Mouse (Mus musculus) heart, embryonic 16.5 days (tissue): ENCODE data around the gene Rrp12. TPM values are rescaled to one million over a fixed set of nuclear protein-coding genes. Genes with fewer than 3 reads are reported as not detected.

ENCODE experiments used
- ATAC-seq: fragments of 200-750 bp; cut with Nextera tagmentation; replicated peaks from 2 replicates; pipeline ENCODE4 v1.8.0; 2017; ENCODE audit warnings: moderate number of reproducible peaks; ENCODE audit not compliant: insufficient read depth, low FRiP score; ENCODE audit errors: extremely low read depth
- H3K27ac ChIP-seq: fragments of 300-500 bp; sonication (generic); 2 replicates; pipeline ENCODE4 v1.5.1; 2014; ENCODE audit warnings: mild to moderate bottlenecking, low read length, control low read depth, moderate library complexity
- H3K27me3 ChIP-seq: fragments of 300-500 bp; sonication (generic); 2 replicates; pipeline ENCODE4 v1.6.1; 2014; ENCODE audit warnings: low read length, mixed read lengths; ENCODE audit not compliant: control insufficient read depth, insufficient read depth
- H3K36me3 ChIP-seq: fragments of 300-500 bp; sonication (generic); 2 replicates; pipeline ENCODE4 v1.6.1; 2014; ENCODE audit not compliant: control insufficient read depth, insufficient read depth
- H3K4me1 ChIP-seq: fragments of 300-500 bp; sonication (generic); 2 replicates; pipeline ENCODE4 v1.6.1; 2014; ENCODE audit warnings: low read length, mixed read lengths; ENCODE audit not compliant: control insufficient read depth, insufficient read depth
- H3K4me2 ChIP-seq: fragments of 300-500 bp; sonication (generic); 2 replicates; pipeline ENCODE4 v1.6.1; 2014; ENCODE audit warnings: low read depth, mild to moderate bottlenecking, control low read depth, low read length
- H3K4me3 ChIP-seq: fragments of 300-500 bp; sonication (generic); 2 replicates; pipeline ENCODE4 v1.5.1; 2014; ENCODE audit warnings: mild to moderate bottlenecking, control low read depth, low read length
- H3K9ac ChIP-seq: fragments of 300-500 bp; sonication (generic); 2 replicates; pipeline ENCODE4 v1.6.1; 2014; ENCODE audit warnings: low read length, control low read depth
- H3K9me3 ChIP-seq: fragments of 300-500 bp; sonication (generic); replicated peaks from 2 replicates; pipeline ENCODE4 v1.6.1; 2016; ENCODE audit warnings: low read length; ENCODE audit not compliant: control insufficient read depth
- WGBS: fragments of 180-500 bp; shearing (Covaris S2); extraction: QIAGEN DNeasy Blood & Tissue Kit; methylation state at CpG from one replicate; pipeline ENCODE4 v1.1.7; 2014; 5-methylcytosine and 5-hydroxymethylcytosine counted together
- polyA plus RNA-seq: library from polyadenylated mRNA; unstranded; fragments of >200 nt; fragmentation: Nextera tagmentation; extraction: Ambion mirVana; gene quantifications from 2 replicates; pipeline ENCODE4 v1.2.1, GENCODE M21; 2015

Gene Rrp12
- polyA plus RNA-seq, 1 experiment from 2014 or later = 10.0 TPM

- H3K27me3 ChIP-seq = no peaks in the 10 kb centered on the region
- no peaks in the 10 kb centered on the region for H3K36me3 ChIP-seq
- peak; percentile 25 for ATAC-seq
- H3K4me1 ChIP-seq = peaks cover 6% of the 10 kb centered on the region
- peak overlapping the region; percentile 74 for H3K27ac ChIP-seq
- peak overlapping the region; percentile 75 for H3K9ac ChIP-seq
- peak overlapping the region; percentile 97 for H3K4me2 ChIP-seq
- no peaks in the 10 kb centered on the region for H3K9me3 ChIP-seq
- under 1% methylated on average over 64 of the region's 64 CpGs for WGBS
- H3K4me3 ChIP-seq = peak overlapping the region; percentile 73
These were observed 48.8 kb downstream of the Rrp12 start for GRCm38 (mm10) chr19:41847091-41847581.

DNA sequence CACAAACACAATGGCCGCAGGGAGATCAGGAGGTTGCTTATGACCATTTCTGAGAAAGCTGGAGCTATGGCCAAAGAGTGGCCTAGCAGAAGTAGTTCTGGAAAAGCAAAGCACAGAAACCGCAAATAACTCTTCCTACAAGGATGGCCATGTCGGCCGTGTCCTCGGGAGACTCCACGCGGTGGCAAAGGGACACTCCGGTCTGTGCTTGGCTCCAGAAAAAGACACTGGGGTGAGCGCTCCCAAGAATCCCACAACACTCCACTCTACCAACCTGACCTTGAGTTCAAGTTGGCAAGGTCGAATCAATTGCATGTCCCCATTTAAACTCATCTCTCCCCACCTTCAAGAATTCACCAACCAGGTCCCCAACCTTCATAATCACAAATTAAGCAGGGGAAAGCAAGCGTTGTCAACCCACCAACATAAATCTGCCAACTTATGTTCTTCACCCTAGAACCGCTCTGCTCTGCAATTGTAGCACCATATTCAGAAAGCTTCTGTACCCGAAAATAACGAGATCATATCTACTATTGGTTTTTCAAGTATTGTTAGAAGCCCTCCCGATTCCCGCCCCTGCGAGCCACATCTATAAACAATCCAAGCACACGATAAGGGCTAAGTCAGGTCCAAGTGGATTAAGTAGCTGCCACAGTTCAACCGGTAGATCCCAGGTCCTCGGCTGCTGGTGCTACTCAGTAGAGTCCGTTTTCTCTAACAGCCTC, 49.4 kb downstream of the Rrp12 start:
- Histone ChIP-seq H3K4me3 (peak overlapping the region; percentile 73), H3K4me1 (peaks cover 7% of the 10 kb centered on the region), H3K9ac (peak overlapping the region; percentile 75), H3K27ac (peak overlapping the region; percentile 11; the same call in 1 of the 2 replicates), H3K4me2 (peak overlapping the region; percentile 97), H3K36me3 (no peaks in the 10 kb centered on the region), H3K9me3 (no peaks in the 10 kb centered on the region), H3K27me3 (no peaks in the 10 kb centered on the region)
- no peak for ATAC-seq
- 9% methylated on average over 21 of the region's 21 CpGs for WGBS

- Histone ChIP-seq H3K27ac (no peak overlapping the region), H3K4me3 (no peak overlapping the region), H3K4me1 (peaks cover 11% of the 10 kb centered on the region), H3K36me3 (no peaks in the 10 kb centered on the region), H3K27me3 (no peaks in the 10 kb centered on the region), H3K9me3 (no peaks in the 10 kb centered on the region), H3K9ac (no peak overlapping the region), H3K4me2 (no peak overlapping the region)
- whole genome bisulfite sequencing = 81% methylated on average over 6 of the region's 6 CpGs
- no peak for ATAC-seq
These were observed 51.6 kb downstream of the Rrp12 start for GRCm38 (mm10) chr19:41844345-41844744.

DNA sequence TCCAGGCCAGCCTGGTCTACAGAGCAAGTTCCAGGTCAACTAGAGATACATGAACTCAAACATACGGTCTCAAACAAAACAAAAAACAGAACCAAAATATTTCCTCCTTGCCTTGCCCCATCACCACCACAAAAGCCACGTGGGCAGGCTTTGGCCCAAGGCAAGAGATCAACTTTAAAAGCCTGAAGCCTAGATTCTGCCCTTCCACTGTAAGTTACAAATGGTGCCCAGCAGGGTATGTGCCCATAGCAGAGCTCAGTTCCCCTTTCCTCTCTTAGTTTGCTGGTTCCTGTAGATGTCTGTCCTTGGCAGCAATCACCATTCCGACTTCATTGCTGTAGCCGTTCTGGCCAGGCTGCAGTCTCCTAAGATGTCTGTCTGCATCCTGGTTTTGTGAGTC, 53.3 kb downstream of the Rrp12 start:
- Histone ChIP-seq H3K4me2 (no peak overlapping the region), H3K4me1 (peaks cover 16% of the 10 kb centered on the region), H3K27ac (no peak overlapping the region), H3K9ac (no peak overlapping the region), H3K4me3 (no peak overlapping the region), H3K9me3 (no peaks in the 10 kb centered on the region), H3K36me3 (no peaks in the 10 kb centered on the region), H3K27me3 (no peaks in the 10 kb centered on the region)
- WGBS = 76% methylated on average over 4 of the region's 4 CpGs
- ATAC-seq = no peak

DNA sequence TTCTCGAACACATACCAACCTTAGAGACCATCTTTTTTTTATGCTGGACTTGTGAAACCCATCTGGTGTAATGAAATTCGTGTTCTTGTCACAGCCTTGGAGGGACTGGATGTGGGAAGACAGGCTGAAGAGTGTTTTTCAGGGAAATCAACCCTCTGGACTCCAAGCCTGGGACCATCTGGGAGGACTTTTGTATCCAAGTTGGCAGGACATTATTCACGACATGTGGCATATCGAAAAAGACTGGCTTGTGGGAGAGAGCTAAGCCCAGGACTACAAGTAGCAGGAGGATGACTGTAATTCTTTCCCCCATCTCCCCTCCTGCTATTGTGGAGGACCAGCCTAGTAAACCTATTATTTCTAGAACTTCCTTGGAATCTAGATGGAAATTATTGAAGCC, 53.8 kb downstream of the Rrp12 start:
- no peaks in the 10 kb centered on the region for H3K9me3 ChIP-seq
- H3K9ac ChIP-seq = no peak overlapping the region
- 90% methylated on average over 4 of the region's 4 CpGs for WGBS
- no peak overlapping the region for H3K4me2 ChIP-seq
- no peaks in the 10 kb centered on the region for H3K27me3 ChIP-seq
- no peak overlapping the region for H3K27ac ChIP-seq
- H3K4me1 ChIP-seq = peaks cover 20% of the 10 kb centered on the region
- no peak overlapping the region for H3K4me3 ChIP-seq
- no peaks in the 10 kb centered on the region for H3K36me3 ChIP-seq
- no peak for ATAC-seq

- H3K9me3 ChIP-seq = no peaks in the 10 kb centered on the region
- peaks cover 17% of the 10 kb centered on the region for H3K4me1 ChIP-seq
- H3K27ac ChIP-seq = no peak overlapping the region
- H3K36me3 ChIP-seq = no peaks in the 10 kb centered on the region
- ATAC-seq = peak; percentile 29; the same call in 1 of the 2 replicates
- no peaks in the 10 kb centered on the region for H3K27me3 ChIP-seq
- H3K4me2 ChIP-seq = no peak overlapping the region
- WGBS = 35% methylated on average over 7 of the region's 7 CpGs
- H3K4me3 ChIP-seq = no peak overlapping the region
- H3K9ac ChIP-seq = no peak overlapping the region
These were observed 54.7 kb downstream of the Rrp12 start for GRCm38 (mm10) chr19:41841105-41841750.

DNA sequence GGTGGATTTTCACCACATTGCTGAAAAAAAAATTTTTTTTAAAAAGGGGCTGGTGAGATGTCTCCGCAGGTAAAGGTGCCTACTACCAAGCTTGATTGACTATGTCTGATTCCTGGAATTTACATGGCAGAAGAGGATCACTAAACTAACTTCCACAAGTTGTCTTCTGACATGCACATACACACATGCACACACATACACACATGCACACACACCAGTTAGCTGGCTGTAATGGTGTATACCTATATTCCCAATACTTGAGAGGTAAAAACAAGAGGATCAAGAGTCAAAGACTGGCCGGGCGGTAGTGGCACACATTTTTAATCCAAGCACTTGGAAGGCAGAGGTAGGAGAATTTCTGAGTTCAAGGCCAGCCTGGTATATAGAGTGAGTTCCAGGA, 56.3 kb downstream of the Rrp12 start:
- 93% methylated on average over 3 of the region's 3 CpGs for WGBS
- peaks cover 20% of the 10 kb centered on the region for H3K4me1 ChIP-seq

GRCm38 (mm10) chr19:41838808-41839207, 57.2 kb downstream of the Rrp12 start:
- WGBS = 43% methylated on average over 6 of the region's 6 CpGs
- no peak for ATAC-seq
- H3K4me1 ChIP-seq = peaks cover 20% of the 10 kb centered on the region

More for the DNA sequence above, 56.3 kb downstream of the Rrp12 start:
- Histone ChIP-seq H3K27me3 (no peaks in the 10 kb centered on the region), H3K27ac (no peak overlapping the region), H3K9ac (no peak overlapping the region), H3K36me3 (no peaks in the 10 kb centered on the region), H3K4me3 (no peak overlapping the region), H3K9me3 (no peaks in the 10 kb centered on the region), H3K4me2 (no peak overlapping the region)
- no peak for ATAC-seq

DNA sequence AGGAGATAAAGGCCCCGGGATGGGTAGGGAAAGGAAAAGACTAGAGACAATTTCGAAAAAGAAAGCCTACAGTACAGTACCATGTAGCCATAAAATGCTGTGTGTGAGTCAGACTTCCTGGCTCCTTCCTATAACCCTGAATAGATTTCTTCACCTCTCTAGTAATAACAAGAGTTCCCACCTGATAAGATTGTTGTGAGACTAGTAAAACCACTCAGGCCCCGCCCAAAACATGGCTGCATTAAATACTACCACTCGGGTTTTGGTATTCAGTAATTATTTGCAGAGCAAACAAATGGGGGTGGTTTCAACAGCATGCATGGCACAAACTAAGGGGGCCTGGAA, 58.1 kb downstream of the Rrp12 start:
- no peak overlapping the region for H3K27ac ChIP-seq
- H3K9me3 ChIP-seq = no peaks in the 10 kb centered on the region
- H3K4me1 ChIP-seq = peaks cover 20% of the 10 kb centered on the region
- ATAC-seq = no peak
- no peaks in the 10 kb centered on the region for H3K36me3 ChIP-seq
- peak overlapping the region; percentile 20; the same call in 1 of the 2 replicates for H3K4me2 ChIP-seq
- no peak overlapping the region; the same call in 1 of the 2 replicates for H3K4me3 ChIP-seq
- no peaks in the 10 kb centered on the region for H3K27me3 ChIP-seq
- H3K9ac ChIP-seq = no peak overlapping the region
- WGBS = 25% methylated on average over 4 of the region's 4 CpGs

More at GRCm38 (mm10) chr19:41838808-41839207, 57.2 kb downstream of the Rrp12 start:
- no peak overlapping the region for H3K4me2 ChIP-seq
- no peak overlapping the region for H3K4me3 ChIP-seq
- no peaks in the 10 kb centered on the region for H3K27me3 ChIP-seq
- H3K9ac ChIP-seq = no peak overlapping the region
- H3K9me3 ChIP-seq = no peaks in the 10 kb centered on the region
- H3K36me3 ChIP-seq = no peaks in the 10 kb centered on the region
- H3K27ac ChIP-seq = no peak overlapping the region
